Mouse (Mus musculus) forebrain, embryonic 16.5 days (tissue): ENCODE results near the gene Ms4a10. TPM values are rescaled to one million over a fixed set of nuclear protein-coding genes. Genes with fewer than 3 reads are reported as not detected.
A peak's percentile ranks its signal among the peaks of the same experiment; 100 is the strongest.

ENCODE experiments used
- ATAC-seq: fragments of 200-750 bp; cut with Nextera tagmentation; 2 replicates; pipeline ENCODE4 v1.8.0; 2017; ENCODE audit warnings: mild to moderate bottlenecking, moderate library complexity
- H3K27ac ChIP-seq: fragments of 300-500 bp; sonication (generic); 2 replicates; pipeline ENCODE4 v1.5.1; 2014; ENCODE audit warnings: low read length, control low read depth
- H3K27me3 ChIP-seq: fragments of 300-500 bp; sonication (generic); replicated peaks from 2 replicates; pipeline ENCODE4 v1.6.1; 2014; ENCODE audit warnings: low read length; ENCODE audit not compliant: control insufficient read depth, insufficient read depth
- H3K36me3 ChIP-seq: fragments of 300-500 bp; sonication (generic); 2 replicates; pipeline ENCODE4 v1.6.1; 2014; ENCODE audit not compliant: control insufficient read depth, insufficient read depth
- H3K4me1 ChIP-seq: fragments of 300-500 bp; sonication (generic); replicated peaks from 2 replicates; pipeline ENCODE4 v1.6.1; 2014; ENCODE audit warnings: low read length; ENCODE audit not compliant: control insufficient read depth, insufficient read depth
- H3K4me2 ChIP-seq: fragments of 300-500 bp; sonication (generic); 2 replicates; pipeline ENCODE4 v1.6.1; 2014; ENCODE audit warnings: mild to moderate bottlenecking, low read length, control low read depth
- H3K4me3 ChIP-seq: fragments of 300-500 bp; sonication (generic); replicated peaks from 2 replicates; pipeline ENCODE4 v1.5.1; 2014; ENCODE audit warnings: mild to moderate bottlenecking, low read length, control low read depth
- H3K9ac ChIP-seq: fragments of 300-500 bp; sonication (generic); replicated peaks from 2 replicates; pipeline ENCODE4 v1.6.1; 2014; ENCODE audit warnings: low read depth, low read length, control low read depth
- H3K9me3 ChIP-seq: fragments of 300-500 bp; sonication (generic); 2 replicates; pipeline ENCODE4 v1.6.1; 2016; ENCODE audit warnings: low read length; ENCODE audit not compliant: control insufficient read depth
- WGBS: fragments of 180-500 bp; shearing (Covaris S2); extraction: QIAGEN DNeasy Blood & Tissue Kit; methylation state at CpG from one replicate; pipeline ENCODE4 v1.1.7; 2014; 5-methylcytosine and 5-hydroxymethylcytosine counted together
- polyA plus RNA-seq: library from polyadenylated mRNA; unstranded; fragments of >200 nt; fragmentation: Nextera tagmentation; extraction: Ambion mirVana; gene quantifications from 2 replicates; pipeline ENCODE4 v1.2.1, GENCODE M21; 2015

The Ms4a10 gene
- polyA plus RNA-seq, 1 experiment from 2014 or later, result not detected

GRCm38 (mm10) chr19:10947219-10947618 lies 27.3 kb downstream of the Ms4a10 start:
- Histone ChIP-seq H3K27ac (no peak overlapping the region), H3K4me3 (peak overlapping the region; percentile 69; the same call in 1 of the 2 replicates), H3K9ac (peak overlapping the region; percentile 58; the same call in 1 of the 2 replicates), H3K27me3 (no peaks in the 10 kb centered on the region), H3K4me1 (peaks cover 23% of the 10 kb centered on the region), H3K4me2 (peak overlapping the region; percentile 94), H3K36me3 (peaks cover 17% of the 10 kb centered on the region), H3K9me3 (no peaks in the 10 kb centered on the region)
- ATAC-seq, result no peak
- 88% methylated on average over 5 of the region's 5 CpGs for WGBS

- 86% methylated on average over 3 of the region's 3 CpGs for WGBS
- Histone ChIP-seq H3K4me2 (no peak overlapping the region), H3K4me1 (peaks cover 23% of the 10 kb centered on the region), H3K9me3 (no peaks in the 10 kb centered on the region), H3K36me3 (peaks cover 18% of the 10 kb centered on the region), H3K4me3 (no peak overlapping the region), H3K9ac (no peak overlapping the region), H3K27ac (no peak overlapping the region), H3K27me3 (no peaks in the 10 kb centered on the region)
- ATAC-seq, result no peak
Observed at GRCm38 (mm10) chr19:10946506-10946905, 28.0 kb downstream of the Ms4a10 start.

- ATAC-seq, result no peak
- H3K4me2 ChIP-seq, result no peak overlapping the region
- H3K4me3 ChIP-seq, result no peak overlapping the region
- no peak overlapping the region for H3K9ac ChIP-seq
- no peaks in the 10 kb centered on the region for H3K9me3 ChIP-seq
- peaks cover 37% of the 10 kb centered on the region for H3K4me1 ChIP-seq
- no peak overlapping the region for H3K27ac ChIP-seq
- WGBS, result 90% methylated on average over 3 of the region's 3 CpGs
- no peaks in the 10 kb centered on the region for H3K27me3 ChIP-seq
- peaks cover 18% of the 10 kb centered on the region for H3K36me3 ChIP-seq
Observed at GRCm38 (mm10) chr19:10943955-10944354, 30.5 kb downstream of the Ms4a10 start.

GRCm38 (mm10) chr19:10940801-10941457 lies 33.5 kb downstream of the Ms4a10 start:
- peaks cover 14% of the 10 kb centered on the region for H3K4me1 ChIP-seq
- peak overlapping the region; percentile 87 for H3K4me2 ChIP-seq
- no peaks in the 10 kb centered on the region for H3K9me3 ChIP-seq
- under 1% methylated on average over 40 of the region's 40 CpGs for WGBS
- peak overlapping the region; percentile 42 for H3K4me3 ChIP-seq
- peaks cover 18% of the 10 kb centered on the region for H3K36me3 ChIP-seq
- H3K27ac ChIP-seq, result peak overlapping the region; percentile 48
- peak overlapping the region; percentile 69 for H3K9ac ChIP-seq
- no peaks in the 10 kb centered on the region for H3K27me3 ChIP-seq
- ATAC-seq, result peak; percentile 80

- peak overlapping the region; percentile 42 for H3K4me3 ChIP-seq
- peak overlapping the region; percentile 48 for H3K27ac ChIP-seq
- H3K4me1 ChIP-seq, result peaks cover 14% of the 10 kb centered on the region
- ATAC-seq, result peak; percentile 94
- no peaks in the 10 kb centered on the region for H3K27me3 ChIP-seq
- no peaks in the 10 kb centered on the region for H3K9me3 ChIP-seq
- peak overlapping the region; percentile 69 for H3K9ac ChIP-seq
- WGBS, result 17% methylated on average over 37 of the region's 37 CpGs
- H3K36me3 ChIP-seq, result peaks cover 18% of the 10 kb centered on the region
- peak overlapping the region; percentile 87 for H3K4me2 ChIP-seq
Observed at GRCm38 (mm10) chr19:10940097-10940800, 34.2 kb downstream of the Ms4a10 start.

- H3K9ac ChIP-seq, result no peak overlapping the region
- H3K27me3 ChIP-seq, result no peaks in the 10 kb centered on the region
- peaks cover 14% of the 10 kb centered on the region for H3K4me1 ChIP-seq
- H3K9me3 ChIP-seq, result no peaks in the 10 kb centered on the region
- no peak overlapping the region for H3K27ac ChIP-seq
- ATAC-seq, result no peak
- H3K4me3 ChIP-seq, result no peak overlapping the region
- 68% methylated on average over 3 of the region's 3 CpGs for WGBS
- peaks cover 8% of the 10 kb centered on the region for H3K36me3 ChIP-seq
- no peak overlapping the region for H3K4me2 ChIP-seq
Observed at GRCm38 (mm10) chr19:10938771-10939170, 35.7 kb downstream of the Ms4a10 start.

GRCm38 (mm10) chr19:10937110-10937563 lies 37.3 kb downstream of the Ms4a10 start, which contains the start of gene Ptgdr2:
Gene Ptgdr2 (plus strand): TSS chr19:10937160.
- H3K9me3 ChIP-seq, result no peaks in the 10 kb centered on the region
- no peaks in the 10 kb centered on the region for H3K27me3 ChIP-seq
- peaks cover under 1% of the 10 kb centered on the region; the same call in 1 of the 2 replicates for H3K36me3 ChIP-seq
- H3K27ac ChIP-seq, result no peak within 1 kb of the TSS
- H3K9ac ChIP-seq, result no peak within 1 kb of the TSS
- 65% methylated on average over 5 of the region's 5 CpGs for WGBS
- no peak within 1 kb of the TSS for H3K4me3 ChIP-seq
- no peak within 1 kb of the TSS for H3K4me2 ChIP-seq
- peaks cover 14% of the 10 kb centered on the region for H3K4me1 ChIP-seq
- ATAC-seq, result no peak

GRCm38 (mm10) chr19:10936077-10936476 lies 38.4 kb downstream of the Ms4a10 start:
- Histone ChIP-seq H3K36me3 (no peaks in the 10 kb centered on the region), H3K9ac (no peak overlapping the region), H3K27me3 (no peaks in the 10 kb centered on the region), H3K27ac (no peak overlapping the region), H3K4me2 (no peak overlapping the region), H3K9me3 (no peaks in the 10 kb centered on the region), H3K4me3 (no peak overlapping the region), H3K4me1 (peaks cover 9% of the 10 kb centered on the region)
- no peak for ATAC-seq
- WGBS, result 81% methylated on average over 5 of the region's 5 CpGs

GRCm38 (mm10) chr19:10935029-10935428 lies 39.4 kb downstream of the Ms4a10 start:
- no peak for ATAC-seq
- H3K27ac ChIP-seq, result no peak overlapping the region
- no peaks in the 10 kb centered on the region for H3K36me3 ChIP-seq
- no peak overlapping the region for H3K4me2 ChIP-seq
- no peak overlapping the region for H3K4me3 ChIP-seq
- peaks cover under 1% of the 10 kb centered on the region; the same call in 1 of the 2 replicates for H3K4me1 ChIP-seq
- no peaks in the 10 kb centered on the region for H3K27me3 ChIP-seq
- no peaks in the 10 kb centered on the region for H3K9me3 ChIP-seq
- H3K9ac ChIP-seq, result no peak overlapping the region
- WGBS, result 23% methylated on average over 5 of the region's 5 CpGs
